Mouse (Mus musculus): ENCODE measurements around the gene Zdhhc21.

DNA sequence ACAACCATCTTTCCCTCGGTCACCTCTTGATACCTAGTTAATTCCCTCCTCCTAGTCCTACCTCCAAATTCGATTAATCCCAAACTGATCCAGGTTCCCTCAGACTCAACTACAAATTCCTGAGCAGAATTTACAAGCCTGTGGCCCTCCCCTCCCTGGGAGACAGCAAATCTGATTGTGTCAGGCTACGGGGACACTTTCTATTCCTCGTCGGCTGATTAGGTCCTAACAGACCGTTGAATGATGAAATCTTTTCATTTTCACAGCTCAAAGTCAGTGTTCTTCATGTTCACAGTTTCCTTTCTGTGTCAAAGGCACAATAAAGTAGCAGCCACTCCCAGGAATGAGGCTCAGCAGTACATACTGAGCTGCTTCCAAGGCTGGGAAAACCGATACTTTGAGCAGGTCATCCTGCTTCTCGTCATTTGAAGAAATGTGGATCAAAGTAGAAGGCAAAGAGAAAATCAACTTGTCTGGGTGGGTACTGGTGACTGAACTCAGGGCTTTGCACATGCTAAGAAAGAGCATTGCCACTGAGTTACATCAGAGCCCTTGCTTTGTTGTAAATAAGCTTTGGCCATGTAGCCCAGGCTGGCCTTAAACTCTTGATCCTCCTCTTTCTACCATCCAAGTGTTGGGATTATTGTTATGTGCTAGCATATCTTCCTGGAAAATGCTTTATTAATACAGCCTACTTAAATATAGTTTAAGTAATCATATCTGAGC is 5.4 kb upstream of the Zdhhc21 start:
- no peak for TF ChIP-seq CTCF (conservative IDR thresholded peaks at IDR 0.05; ENCODE audit: low read length)
- TF ChIP-seq POU5F1 (IDR thresholded peaks at IDR 0.05; ENCODE audit: borderline replicate concordance, low read length): no peak
- no peak for TF ChIP-seq NANOG (IDR thresholded peaks at IDR 0.05; ENCODE audit: borderline replicate concordance, low read length)
